Mouse (Mus musculus): ENCODE measurements around the gene Nisch.
A peak's percentile ranks its signal among the peaks of the same experiment; 100 is the strongest.

DNA sequence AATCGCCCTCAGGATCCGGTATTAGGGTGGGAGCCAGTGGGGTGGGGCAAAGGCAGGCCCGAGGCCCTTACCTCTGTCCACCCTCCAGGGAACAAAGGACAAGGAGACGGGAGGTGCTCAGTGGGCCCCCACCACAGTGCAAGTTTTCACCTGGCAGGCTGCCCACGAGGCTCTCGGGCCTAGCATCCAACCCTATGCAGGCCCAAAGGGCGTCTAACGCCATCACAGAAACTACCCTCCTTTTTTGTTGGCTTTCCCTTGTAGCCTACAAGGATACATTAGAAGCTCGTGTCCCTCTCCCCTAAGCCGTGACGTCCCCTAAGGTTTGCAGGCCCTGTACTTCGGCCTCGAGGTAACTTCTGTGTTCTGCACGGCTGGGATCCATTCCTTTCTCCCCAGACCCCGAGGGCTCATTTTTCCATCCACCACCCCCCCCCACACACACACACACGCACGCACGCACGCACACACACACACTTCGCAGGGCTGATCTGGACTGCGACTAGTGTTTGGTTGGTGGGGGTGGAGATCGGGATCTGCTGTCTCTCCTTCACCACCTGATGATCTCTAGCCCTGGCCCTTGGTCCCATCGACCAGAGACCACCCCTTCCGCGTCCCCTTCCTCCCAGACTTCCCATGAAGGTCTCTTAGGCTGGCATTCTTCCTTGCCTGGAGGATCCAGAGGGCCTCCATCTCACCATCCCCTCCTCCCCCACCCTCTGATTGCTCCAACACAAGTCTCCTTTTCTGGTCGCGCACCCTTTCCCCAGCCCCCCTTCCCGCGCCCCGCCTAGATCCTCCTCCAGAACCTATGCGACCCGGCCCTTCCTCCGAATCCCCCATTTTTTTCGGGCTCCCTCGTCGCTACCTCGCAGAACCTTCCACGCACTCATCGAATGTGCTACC lies 10.9 kb downstream of the Nisch start:
- TF ChIP-seq CTCF (IDR thresholded peaks at IDR 0.05; ENCODE audit: low read depth, low read length) (no peak), POLR2A (IDR thresholded peaks at IDR 0.05; ENCODE audit: borderline replicate concordance, low read depth, low read length) (peak; percentile 5; the same call in 1 of the 2 replicates)
